Mouse (Mus musculus) CH12.LX (cell line): ENCODE results near the gene Kiz. TPM values are rescaled to one million over a fixed set of nuclear protein-coding genes. Genes with fewer than 3 reads are reported as not detected.

Experiments
- DNase-seq: peaks from one replicate; pipeline ENCODE4 v3.0.0-alpha.2; 2013; ENCODE audit errors: extremely low read depth
- H3K27ac ChIP-seq: 2 replicates; pipeline ENCODE4 v1.5.1; 2012; ENCODE audit warnings: low read depth, mild to moderate bottlenecking, control low read depth, moderate library complexity; ENCODE audit not compliant: insufficient read depth
- H3K27me3 ChIP-seq: replicated peaks from 2 replicates; pipeline ENCODE3; 2012; ENCODE audit warnings: inconsistent platforms
- H3K36me3 ChIP-seq, 2 experiments: replicated peaks in 1 of 2; 2 replicates each; pipeline versions ENCODE3 to v1.6.1; 2012; ENCODE audit warnings: inconsistent platforms in 1 of 2, low read length in 1 of 2, mild to moderate bottlenecking in 1 of 2, mixed read lengths in 1 of 2, moderate library complexity in 1 of 2; ENCODE audit not compliant: control insufficient read depth in 1 of 2, insufficient read depth in 1 of 2
- H3K4me1 ChIP-seq, 2 experiments: 2 replicates each; pipeline ENCODE4 v1.6.1; 2012; ENCODE audit warnings: inconsistent platforms in 1 of 2, moderate library complexity in 1 of 2; ENCODE audit not compliant: insufficient read depth in 2 of 2, control insufficient read depth in 1 of 2
- H3K4me2 ChIP-seq: 2 replicates; pipeline ENCODE4 v1.6.1; 2012; ENCODE audit warnings: low read depth, mild to moderate bottlenecking, control low read depth; ENCODE audit not compliant: poor library complexity, insufficient read depth, severe bottlenecking
- H3K4me3 ChIP-seq, 3 experiments: fragments of 150-350 bp in 1 of 3; sonication (generic) in 1 of 3; replicated peaks in 1 of 3; 2 replicates each; pipeline versions ENCODE3 to v1.5.1; 2011 to 2012; ENCODE audit warnings: low read depth in 2 of 3, low read length in 2 of 3, mild to moderate bottlenecking in 2 of 3, moderate library complexity in 2 of 3, control low read depth in 1 of 3, improper control_type of control experiment in 1 of 3, inconsistent platforms in 1 of 3, mixed read lengths in 1 of 3; ENCODE audit not compliant: poor library complexity in 1 of 3
- H3K79me2 ChIP-seq: replicated peaks from 2 replicates; pipeline ENCODE4 v1.6.1; 2012; ENCODE audit warnings: mild to moderate bottlenecking, moderate library complexity; ENCODE audit not compliant: control insufficient read depth, poor library complexity, insufficient read depth, severe bottlenecking; ENCODE audit errors: extremely low read depth
- H3K9ac ChIP-seq: 2 replicates; pipeline ENCODE4 v1.6.1; 2012; ENCODE audit warnings: low read depth, mild to moderate bottlenecking, control low read depth, moderate library complexity; ENCODE audit not compliant: insufficient read depth
- H3K9me3 ChIP-seq: replicated peaks from 2 replicates; pipeline ENCODE3; 2012; ENCODE audit warnings: low read length, inconsistent platforms, mixed read lengths
- BHLHE40 ChIP-seq: IDR thresholded peaks from 2 replicates; pipeline ENCODE4 v1.6.1; 2011; ENCODE audit warnings: mild to moderate bottlenecking, low read depth, low read length, improper control_type of control experiment
- CHD1 ChIP-seq: IDR thresholded peaks from 2 replicates; pipeline ENCODE4 v1.6.1; 2012; ENCODE audit warnings: low read depth, low read length, improper control_type of control experiment, inconsistent platforms
- CTCF ChIP-seq, 2 experiments: IDR thresholded peaks in 1 of 2; conservative IDR thresholded peaks in 1 of 2; 2 replicates each; pipeline ENCODE4 v1.5.1; 2011 to 2012; ENCODE audit warnings: low read depth in 2 of 2, low read length in 2 of 2, improper control_type of control experiment in 1 of 2, inconsistent platforms in 1 of 2, mild to moderate bottlenecking in 1 of 2, moderate library complexity in 1 of 2
- E2F4 ChIP-seq: IDR thresholded peaks from 2 replicates; pipeline ENCODE4 v1.6.1; 2011; ENCODE audit warnings: low read depth, low read length, improper control_type of control experiment; ENCODE audit not compliant: insufficient replicate concordance
- ELF1 ChIP-seq: IDR thresholded peaks from 2 replicates; pipeline ENCODE4 v1.6.1; 2014; ENCODE audit warnings: low read depth, mild to moderate bottlenecking, inconsistent platforms, low read length, improper control_type of control experiment
- EP300 ChIP-seq: IDR thresholded peaks from 2 replicates; pipeline ENCODE4 v1.6.1; 2011; ENCODE audit warnings: low read length, improper control_type of control experiment
- GABPA ChIP-seq: IDR thresholded peaks from 2 replicates; pipeline ENCODE4 v1.6.1; 2012; ENCODE audit warnings: low read depth, low read length, improper control_type of control experiment, inconsistent platforms; ENCODE audit not compliant: insufficient replicate concordance
- HCFC1 ChIP-seq: IDR thresholded peaks from 2 replicates; pipeline ENCODE4 v1.6.1; 2012; ENCODE audit warnings: low read depth, mild to moderate bottlenecking, inconsistent platforms, low read length, improper control_type of control experiment
- KAT2A ChIP-seq: IDR thresholded peaks from 2 replicates; pipeline ENCODE4 v1.6.1; 2012; ENCODE audit warnings: low read length, improper control_type of control experiment, inconsistent platforms; ENCODE audit not compliant: insufficient replicate concordance
- MAX ChIP-seq: IDR thresholded peaks from 2 replicates; pipeline ENCODE4 v1.6.1; 2011; ENCODE audit warnings: low read length, improper control_type of control experiment
- MAZ ChIP-seq: IDR thresholded peaks from 2 replicates; pipeline ENCODE4 v1.6.1; 2012; ENCODE audit warnings: low read depth, mild to moderate bottlenecking, inconsistent platforms, low read length, improper control_type of control experiment, moderate library complexity
- MEF2A ChIP-seq: IDR thresholded peaks from 2 replicates; pipeline ENCODE4 v1.6.1; 2014; ENCODE audit warnings: low read depth, mild to moderate bottlenecking, inconsistent platforms, low read length, improper control_type of control experiment, borderline replicate concordance
- MXI1 ChIP-seq: IDR thresholded peaks from 2 replicates; pipeline ENCODE4 v1.6.1; 2011; ENCODE audit warnings: mild to moderate bottlenecking, low read depth, low read length, improper control_type of control experiment
- MYC ChIP-seq: IDR thresholded peaks from 2 replicates; pipeline ENCODE4 v1.6.1; 2011; ENCODE audit warnings: low read depth, mild to moderate bottlenecking, improper control_type of control experiment, low read length
- NELFE ChIP-seq: IDR thresholded peaks from 2 replicates; pipeline ENCODE4 v1.6.1; 2011; ENCODE audit warnings: low read depth, low read length, improper control_type of control experiment
- NRF1 ChIP-seq: IDR thresholded peaks from 2 replicates; pipeline ENCODE4 v1.6.1; 2014; ENCODE audit warnings: low read depth, mild to moderate bottlenecking, inconsistent platforms, low read length, improper control_type of control experiment, moderate library complexity
- PAX5 ChIP-seq: IDR thresholded peaks from 2 replicates; pipeline ENCODE4 v1.6.1; 2012; ENCODE audit warnings: low read length, inconsistent platforms, mixed read lengths
- POLR2AphosphoS2 ChIP-seq: IDR thresholded peaks from 2 replicates; pipeline ENCODE4 v1.6.1; 2011; ENCODE audit warnings: low read depth, low read length, improper control_type of control experiment
- RCOR1 ChIP-seq: conservative IDR thresholded peaks from 2 replicates; pipeline ENCODE4 v1.6.1; 2012; ENCODE audit warnings: low read depth, mild to moderate bottlenecking, inconsistent platforms, low read length, improper control_type of control experiment
- SIN3A ChIP-seq: IDR thresholded peaks from 2 replicates; pipeline ENCODE4 v1.6.1; 2012; ENCODE audit warnings: low read length, improper control_type of control experiment, inconsistent platforms
- SMC3 ChIP-seq: IDR thresholded peaks from 2 replicates; pipeline ENCODE4 v1.6.1; 2011; ENCODE audit warnings: low read depth, low read length, improper control_type of control experiment
- USF2 ChIP-seq: conservative IDR thresholded peaks from 2 replicates; pipeline ENCODE4 v1.6.1; 2011; ENCODE audit warnings: low read depth, low read length, improper control_type of control experiment
- ZC3H11A ChIP-seq: IDR thresholded peaks from 2 replicates; pipeline ENCODE4 v1.6.1; 2012; ENCODE audit warnings: low read depth, mild to moderate bottlenecking, inconsistent platforms, low read length, improper control_type of control experiment
- ZKSCAN1 ChIP-seq: IDR thresholded peaks from 2 replicates; pipeline ENCODE4 v1.6.1; 2012; ENCODE audit warnings: low read depth, inconsistent platforms, low read length, improper control_type of control experiment, borderline replicate concordance
- ZMIZ1 ChIP-seq: IDR thresholded peaks from 2 replicates; pipeline ENCODE4 v1.6.1; 2012; ENCODE audit warnings: low read depth, mild to moderate bottlenecking, inconsistent platforms, low read length, improper control_type of control experiment
- ZNF384 ChIP-seq: IDR thresholded peaks from 2 replicates; pipeline ENCODE4 v1.6.1; 2012; ENCODE audit warnings: low read depth, low read length, improper control_type of control experiment, inconsistent platforms
- dilution Hi-C: fragments of 300-500 bp; cut with MboI; formaldehyde crosslinking; loops from 2 replicates; pipeline ENCODE4 v1.14.3; 2020; ENCODE audit warnings: low sequenced_read_pairs; ENCODE audit not compliant: extremely low pct_unique_long_range_greater_than_20kb, extremely low pct_ligation_motif_present
- in situ Hi-C: fragments of 300-500 bp; cut with MboI; formaldehyde crosslinking; loops from 3 replicates; pipeline ENCODE4 v1.14.3; 2019; ENCODE audit warnings: low sequenced_read_pairs, low pct_ligation_motif_present, low pct_unique_long_range_greater_than_20kb, mixed read lengths
- polyA plus RNA-seq: library from polyadenylated mRNA; unstranded; fragments of >175 nt; gene quantifications from 2 replicates; pipeline ENCODE4 v1.2.1, GENCODE M21; 2012; ENCODE audit warnings: low read depth; ENCODE audit not compliant: insufficient read length
- total RNA-seq, 2 experiments: library from RNA; depleted of rRNA; stranded (reverse); fragments of 300-350 nt in 1 of 2; fragments of >200 nt in 1 of 2; gene quantifications; 2 replicates each; pipeline ENCODE4 v1.2.3; 2012 to 2014

Kiz gene
- total and polyA plus RNA-seq, 3 experiments, result 11.2 to 14.1 (median 13.0) TPM

DNA sequence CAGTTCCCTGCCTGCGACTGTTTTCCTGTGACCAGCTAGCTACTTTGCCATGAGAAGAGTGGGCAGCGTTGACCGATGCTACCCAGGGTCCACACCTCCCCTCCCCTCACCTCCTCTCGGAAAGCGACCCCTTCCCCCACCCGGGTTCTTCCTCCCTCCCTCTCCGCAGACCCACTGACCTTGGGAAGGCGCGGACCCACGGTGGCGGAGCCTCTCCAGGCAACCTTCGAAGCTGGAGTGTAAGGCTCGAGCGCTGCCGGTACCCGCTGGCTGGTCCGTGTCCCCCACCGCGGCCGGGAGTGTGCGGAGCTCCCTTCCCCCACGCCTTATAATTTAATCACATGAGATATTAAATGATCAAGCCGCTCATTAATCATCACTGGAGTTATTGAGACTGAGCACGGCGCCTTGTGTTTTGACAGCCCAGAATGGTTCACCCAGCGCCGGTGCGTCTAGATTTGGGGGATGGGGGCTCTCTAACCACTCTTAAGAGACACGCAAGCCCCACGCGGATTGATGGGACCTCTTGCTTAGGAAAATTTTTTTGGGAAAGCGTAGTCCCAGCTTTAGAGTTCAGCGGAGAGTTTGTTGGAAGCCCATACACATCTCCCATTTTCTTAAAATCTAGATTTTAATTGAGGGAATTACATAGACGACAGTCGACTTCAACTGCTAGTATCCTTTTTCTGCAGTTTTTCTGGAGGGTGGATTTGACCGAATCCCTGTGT is 16.2 kb upstream of the Kiz start:
- Histone ChIP-seq H3K27me3 (no peaks in the 10 kb centered on the region), H3K27ac (no peak overlapping the region), H3K9ac (no peak overlapping the region), H3K36me3 (no peaks in the 10 kb centered on the region), H3K9me3 (no peaks in the 10 kb centered on the region), H3K4me1 (no peaks in the 10 kb centered on the region), H3K79me2 (no peaks in the 10 kb centered on the region), H3K4me3 (no peak overlapping the region), H3K4me2 (no peak overlapping the region)
- in situ Hi-C loops (no loop called here), dilution Hi-C loops (no loop called here)
- no peak for DNase-seq
- TF ChIP-seq POLR2AphosphoS2 (no peak), MYC (no peak), USF2 (no peak), SMC3 (no peak), RCOR1 (no peak), NELFE (no peak), CHD1 (no peak), CTCF (conservative IDR thresholded peaks at IDR 0.05 in 1 of 2, IDR thresholded peaks at IDR 0.05 in 1 of 2; ENCODE audit: low read depth in 2 of 2, low read length in 2 of 2) (no peak), MAZ (no peak), HCFC1 (no peak), KAT2A (no peak)

DNA sequence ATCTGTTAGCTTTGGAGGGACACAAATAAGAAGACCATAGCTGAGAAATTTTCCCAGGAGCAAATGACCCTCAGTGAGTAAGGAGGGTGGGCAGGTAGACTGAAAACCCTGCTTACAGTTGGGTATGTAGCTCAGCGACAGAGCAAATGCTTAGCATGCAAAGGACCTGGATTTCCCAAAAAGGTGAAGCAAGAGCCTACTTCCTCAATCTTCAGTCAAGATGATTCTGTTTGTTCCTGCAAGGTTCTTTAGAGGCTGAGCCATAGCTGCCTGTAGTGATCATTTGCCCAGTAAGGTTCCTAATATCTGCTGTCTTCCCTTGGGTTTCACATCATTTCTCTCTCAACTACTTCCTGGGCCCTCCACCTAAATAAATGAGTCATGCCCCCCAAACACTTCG is 7.8 kb upstream of the Kiz start:
- Histone ChIP-seq H3K4me2 (no peak overlapping the region), H3K36me3 (no peaks in the 10 kb centered on the region), H3K79me2 (no peaks in the 10 kb centered on the region), H3K9me3 (no peaks in the 10 kb centered on the region), H3K9ac (no peak overlapping the region), H3K4me1 (peaks cover 0 to 12% of the 10 kb centered on the region in 2 experiments; a peak in 2 of 4 replicates), H3K27ac (no peak overlapping the region), H3K27me3 (no peaks in the 10 kb centered on the region), H3K4me3 (no peak overlapping the region)
- TF ChIP-seq BHLHE40 (no peak), EP300 (0 out of 2 replicates have a peak, but pooled peaks have one; percentile 29), ELF1 (peak; percentile 14; the same call in 1 of the 2 replicates)
- DNase-seq, result peak; percentile 19
- dilution Hi-C loops, result no loop called here
- in situ Hi-C loops, result no loop called here

DNA sequence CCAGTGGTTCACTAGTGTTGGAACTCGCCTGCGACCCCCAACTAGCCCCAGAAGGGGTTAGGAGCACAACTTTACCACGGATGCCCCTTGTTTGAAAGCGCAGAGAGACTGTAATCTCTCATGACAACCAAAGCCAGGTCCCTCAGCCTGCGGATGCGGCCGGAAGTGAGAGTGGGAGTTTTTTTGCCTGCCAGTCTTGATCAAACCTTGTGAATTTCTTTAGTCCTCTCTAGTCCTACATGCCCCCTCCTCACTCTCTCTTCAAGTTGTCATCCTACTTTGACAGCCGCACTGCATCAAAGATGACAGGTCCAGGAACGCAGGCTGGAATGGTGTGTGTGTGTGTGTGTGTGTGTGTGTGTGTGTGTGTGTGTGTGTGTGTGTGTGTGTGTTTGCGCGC is 456 bp downstream of the Kiz start:
- dilution Hi-C loops, result no loop called here
- TF ChIP-seq PAX5 (no peak), SMC3 (no peak), SIN3A (no peak), GABPA (no peak), ELF1 (no peak), ZC3H11A (no peak), MAX (no peak), E2F4 (no peak), MXI1 (peak; percentile 68; the same call in 1 of the 2 replicates), ZKSCAN1 (no peak), NRF1 (peak; percentile 48), HCFC1 (0 out of 2 replicates have a peak, but pooled peaks have one; percentile 2), MEF2A (0 out of 2 replicates have a peak, but pooled peaks have one; percentile 16), ZMIZ1 (no peak), ZNF384 (peak; percentile 63)

More for the DNA sequence above, 456 bp downstream of the Kiz start:
- DNase-seq, result peak; percentile 42
- Histone ChIP-seq H3K27ac (peak overlapping the region; percentile 66), H3K9ac (peak overlapping the region; percentile 74), H3K4me2 (peak overlapping the region; percentile 41; the same call in 1 of the 2 replicates), H3K27me3 (no peaks in the 10 kb centered on the region), H3K79me2 (no peaks in the 10 kb centered on the region), H3K9me3 (no peaks in the 10 kb centered on the region), H3K36me3 (no peaks in the 10 kb centered on the region), H3K4me1 (peaks cover 0 to 5% of the 10 kb centered on the region in 2 experiments; a peak in 2 of 4 replicates), H3K4me3 (peak overlapping the region; percentile 76 to 91 (median 88))
- in situ Hi-C loops, result no loop called here
